Mouse (Mus musculus) right cerebral cortex, postnatal 10 days (tissue): ENCODE data around the gene Dop1a.
"Not testable (repeated sequence)": the region's sequence is repeated elsewhere in the genome, so short reads cannot be mapped to it uniquely, and the experiment has no call there.

ENCODE experiments used
- DNase-seq, 2 experiments: peaks; one replicate each; pipeline ENCODE4 v3.0.0; 2021; ENCODE audit warnings: low spot score in 2 of 2

Dop1a gene

GRCm38 (mm10) chr9:86575178-86575577 is 108.2 kb downstream of the Dop1a start:
- no peak for DNase-seq

GRCm38 (mm10) chr9:86579657-86580056 is 112.7 kb downstream of the Dop1a start:
- DNase-seq: no peak

- DNase-seq: peak; percentile 74 to 79
Measured at GRCm38 (mm10) chr9:86583740-86584139, 116.8 kb downstream of the Dop1a start.

- DNase-seq: no peak
Measured at GRCm38 (mm10) chr9:86587019-86587795, 120.3 kb downstream of the Dop1a start.

DNA sequence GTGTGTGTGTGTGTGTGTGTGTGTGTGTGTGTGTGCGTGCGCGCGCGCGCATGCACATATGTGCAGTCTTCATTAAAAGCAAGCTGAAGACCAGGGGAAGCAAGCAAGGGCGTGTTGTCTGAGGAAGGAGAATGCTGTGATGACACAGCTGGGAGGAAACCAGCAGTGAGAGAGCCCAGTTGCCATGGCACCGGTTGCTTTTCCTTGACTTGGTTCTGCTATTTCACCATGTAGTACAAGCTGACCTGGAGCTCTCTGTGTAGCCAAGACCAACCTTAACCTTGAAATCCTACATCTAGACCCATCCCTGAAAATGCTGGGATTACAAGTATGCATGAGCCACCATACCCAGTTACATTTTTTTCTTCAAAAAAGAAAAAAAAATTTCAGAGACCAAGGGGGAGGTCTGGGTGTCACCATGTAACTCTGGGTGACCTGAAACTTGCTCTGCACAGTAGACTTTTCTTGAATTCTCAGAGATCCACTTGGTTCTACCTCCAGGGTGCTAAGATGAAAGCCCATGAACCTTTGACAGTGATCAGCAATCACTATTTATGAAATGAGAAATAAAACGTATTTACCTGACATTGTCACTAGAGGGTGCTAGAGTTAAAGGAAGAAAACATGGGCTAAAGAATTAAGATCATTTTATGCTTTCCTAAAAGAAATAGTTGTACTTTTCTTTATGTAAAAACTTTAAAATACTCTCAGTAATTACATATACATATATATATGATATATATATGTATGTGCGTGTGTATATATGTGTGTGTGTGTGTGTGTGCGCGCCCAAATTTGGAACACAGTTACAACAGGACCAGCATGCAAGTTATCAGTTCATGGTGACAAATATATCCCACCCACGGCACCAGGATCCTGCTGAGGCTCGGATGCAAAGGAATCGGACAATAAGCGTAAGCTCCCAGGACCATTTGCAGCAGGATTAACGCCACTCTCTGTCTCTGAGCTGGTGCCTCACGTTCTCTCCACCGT is 126.0 kb downstream of the Dop1a start:
- DNase-seq: peak; percentile 79 to 88

DNA sequence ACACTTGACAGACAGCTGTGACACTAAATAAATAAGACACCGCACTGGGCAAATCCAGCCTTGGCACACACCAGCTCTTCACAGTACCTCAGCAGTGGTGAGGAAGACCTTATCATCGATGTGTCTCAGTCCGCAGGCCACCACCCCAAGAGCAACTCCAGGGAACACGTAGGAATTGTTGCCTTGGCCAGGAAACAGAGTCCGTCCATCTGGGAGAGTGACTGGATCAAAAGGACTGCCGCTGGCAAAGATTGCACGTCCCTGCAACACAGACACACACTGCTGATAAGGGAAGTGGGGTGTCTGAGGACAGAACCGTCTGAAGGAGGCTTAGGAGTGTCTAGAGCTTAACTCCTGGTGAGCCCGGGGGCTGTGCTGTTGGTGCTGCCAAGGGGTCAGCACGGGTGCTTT is 127.4 kb downstream of the Dop1a start:
- not testable (repeated sequence) for DNase-seq

- not testable (repeated sequence) for DNase-seq
Measured at GRCm38 (mm10) chr9:86596983-86597382, 130.0 kb downstream of the Dop1a start.

DNA sequence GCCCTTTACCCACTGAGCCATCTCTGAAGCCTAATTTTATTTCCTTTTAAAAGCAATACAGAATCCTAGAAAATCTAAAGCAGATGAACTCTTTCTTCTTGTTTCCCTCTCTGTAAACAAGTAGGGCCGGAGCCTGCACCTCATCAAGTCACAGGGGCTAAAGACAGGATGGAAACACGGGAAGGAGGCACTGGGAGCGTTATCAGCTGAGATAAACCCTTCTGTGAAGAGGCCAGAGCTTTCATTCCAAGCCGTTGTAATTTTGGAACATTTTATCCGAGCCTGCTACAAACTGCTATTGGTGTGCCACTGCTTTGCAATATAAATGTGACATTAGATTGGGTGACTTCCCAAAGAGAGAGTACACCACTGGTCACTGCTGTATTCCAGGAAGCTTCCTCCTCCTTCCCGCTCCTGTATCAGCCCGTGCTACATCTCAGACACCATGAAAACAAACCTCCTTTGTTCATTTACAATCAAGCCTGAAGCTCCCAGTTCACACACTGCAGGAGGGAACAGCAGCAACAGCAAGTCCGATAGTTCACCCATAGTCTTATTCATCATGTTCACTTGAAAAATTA is 132.9 kb downstream of the Dop1a start:
- DNase-seq: no peak
